Mouse (Mus musculus): Measurements from ENCODE around the gene Sgk2. TPM values are rescaled to one million over a fixed set of nuclear protein-coding genes. Genes with fewer than 3 reads are reported as not detected.

The Sgk2 gene
- polyA plus RNA-seq (2014; fragmentation: Nextera tagmentation; extraction: Ambion mirVana) = 0.15 TPM in 1 of 2 replicates, not detected in the other

GRCm38 (mm10) chr2:162987218-162987617 is at the start of gene Sgk2:
Sgk2 (plus strand) TSS chr2:162987330.
- Histone ChIP-seq H3K9me3 (ENCODE audit: control insufficient read depth, low read length) (no peaks in the 10 kb centered on the region), H3K4me2 (ENCODE audit: low read depth, low read length) (no peak within 1 kb of the TSS), H3K27ac (ENCODE audit: low read depth, low read length) (no peak within 1 kb of the TSS), H3K36me3 (ENCODE audit: control insufficient read depth, insufficient read depth, low read length) (no peaks in the 10 kb centered on the region), H3K9ac (replicated peaks; ENCODE audit: low read depth, low read length) (no peak within 1 kb of the TSS), H3K4me3 (ENCODE audit: low read depth, low read length) (no peak within 1 kb of the TSS), H3K27me3 (ENCODE audit: control insufficient read depth, insufficient read depth, low read length) (no peaks in the 10 kb centered on the region; the same call in 1 of the 2 replicates), H3K4me1 (ENCODE audit: control insufficient read depth, insufficient read depth, low read length) (no peaks in the 10 kb centered on the region)
- 58% methylated on average over 8 of the region's 8 CpGs for WGBS
- ATAC-seq (ENCODE audit: low read depth) = no peak

GRCm38 (mm10) chr2:162939562-162939961 is 47.6 kb upstream of the Sgk2 start:
- no peak for ATAC-seq (ENCODE audit: low read depth)
- H3K9me3 ChIP-seq (ENCODE audit: control insufficient read depth, low read length) = no peaks in the 10 kb centered on the region
- no peaks in the 10 kb centered on the region for H3K27me3 ChIP-seq (ENCODE audit: control insufficient read depth, insufficient read depth, low read length)
- H3K27ac ChIP-seq (ENCODE audit: low read depth, low read length) = no peak overlapping the region
- WGBS = 87% methylated on average over 1 of the region's 1 CpGs
- H3K9ac ChIP-seq (replicated peaks; ENCODE audit: low read depth, low read length) = no peak overlapping the region
- H3K4me2 ChIP-seq (ENCODE audit: low read depth, low read length) = no peak overlapping the region
- no peak overlapping the region for H3K4me3 ChIP-seq (ENCODE audit: low read depth, low read length)
- H3K36me3 ChIP-seq (ENCODE audit: control insufficient read depth, insufficient read depth, low read length) = peaks cover 54% of the 10 kb centered on the region
- H3K4me1 ChIP-seq (ENCODE audit: control insufficient read depth, insufficient read depth, low read length) = peaks cover 4% of the 10 kb centered on the region; the same call in 1 of the 2 replicates

- ATAC-seq (ENCODE audit: low read depth) = peak; percentile 88
- Histone ChIP-seq H3K27ac (ENCODE audit: low read depth, low read length) (0 out of 2 replicates have a peak within 1 kb of the TSS, but pooled peaks have one; percentile 22), H3K36me3 (ENCODE audit: control insufficient read depth, insufficient read depth, low read length) (peaks cover 24% of the 10 kb centered on the region), H3K9me3 (ENCODE audit: control insufficient read depth, low read length) (no peaks in the 10 kb centered on the region), H3K9ac (replicated peaks; ENCODE audit: low read depth, low read length) (peak within 1 kb of the TSS; percentile 50), H3K4me1 (ENCODE audit: control insufficient read depth, insufficient read depth, low read length) (peaks cover 4% of the 10 kb centered on the region; the same call in 1 of the 2 replicates), H3K4me3 (ENCODE audit: low read depth, low read length) (peak within 1 kb of the TSS; percentile 56), H3K4me2 (ENCODE audit: low read depth, low read length) (peak within 1 kb of the TSS; percentile 91), H3K27me3 (ENCODE audit: control insufficient read depth, insufficient read depth, low read length) (no peaks in the 10 kb centered on the region)
- 1% methylated on average over 40 of the region's 40 CpGs for WGBS
Observed at GRCm38 (mm10) chr2:162943148-162943846, 43.8 kb upstream of the Sgk2 start, which contains the start of gene L3mbtl1. L3mbtl1 (plus strand) TSS chr2:162943472.

- Histone ChIP-seq H3K27me3 (ENCODE audit: control insufficient read depth, insufficient read depth, low read length) (no peaks in the 10 kb centered on the region), H3K9me3 (ENCODE audit: control insufficient read depth, low read length) (no peaks in the 10 kb centered on the region), H3K9ac (replicated peaks; ENCODE audit: low read depth, low read length) (0 out of 2 replicates have a peak overlapping the region, but pooled peaks have one; percentile 50), H3K4me2 (ENCODE audit: low read depth, low read length) (peak overlapping the region; percentile 91), H3K27ac (ENCODE audit: low read depth, low read length) (no peak overlapping the region), H3K36me3 (ENCODE audit: control insufficient read depth, insufficient read depth, low read length) (peaks cover 18% of the 10 kb centered on the region; the same call in 1 of the 2 replicates), H3K4me1 (ENCODE audit: control insufficient read depth, insufficient read depth, low read length) (peaks cover 4% of the 10 kb centered on the region; the same call in 1 of the 2 replicates), H3K4me3 (ENCODE audit: low read depth, low read length) (peak overlapping the region; percentile 56)
- 7% methylated on average over 11 of the region's 11 CpGs for WGBS
- no peak for ATAC-seq (ENCODE audit: low read depth)
Observed at GRCm38 (mm10) chr2:162943931-162944330, 43.2 kb upstream of the Sgk2 start.

- WGBS = 89% methylated on average over 5 of the region's 5 CpGs
Observed at GRCm38 (mm10) chr2:162946964-162947363, 40.2 kb upstream of the Sgk2 start.

GRCm38 (mm10) chr2:162947736-162948135 is 39.4 kb upstream of the Sgk2 start:
- H3K9ac ChIP-seq (replicated peaks; ENCODE audit: low read depth, low read length) = no peak overlapping the region
- H3K4me2 ChIP-seq (ENCODE audit: low read depth, low read length) = peak overlapping the region; percentile 33
- H3K4me1 ChIP-seq (ENCODE audit: control insufficient read depth, insufficient read depth, low read length) = peaks cover 3% of the 10 kb centered on the region; the same call in 1 of the 2 replicates
- H3K27me3 ChIP-seq (ENCODE audit: control insufficient read depth, insufficient read depth, low read length) = no peaks in the 10 kb centered on the region
- no peak overlapping the region for H3K27ac ChIP-seq (ENCODE audit: low read depth, low read length)
- no peaks in the 10 kb centered on the region for H3K36me3 ChIP-seq (ENCODE audit: control insufficient read depth, insufficient read depth, low read length)
- no peak for ATAC-seq (ENCODE audit: low read depth)
- WGBS = 39% methylated on average over 15 of the region's 15 CpGs
- H3K4me3 ChIP-seq (ENCODE audit: low read depth, low read length) = no peak overlapping the region
- no peaks in the 10 kb centered on the region for H3K9me3 ChIP-seq (ENCODE audit: control insufficient read depth, low read length)

More at GRCm38 (mm10) chr2:162946964-162947363, 40.2 kb upstream of the Sgk2 start:
- Histone ChIP-seq H3K4me1 (ENCODE audit: control insufficient read depth, insufficient read depth, low read length) (peaks cover 4% of the 10 kb centered on the region; the same call in 1 of the 2 replicates), H3K27ac (ENCODE audit: low read depth, low read length) (no peak overlapping the region), H3K4me3 (ENCODE audit: low read depth, low read length) (no peak overlapping the region), H3K9me3 (ENCODE audit: control insufficient read depth, low read length) (no peaks in the 10 kb centered on the region), H3K36me3 (ENCODE audit: control insufficient read depth, insufficient read depth, low read length) (no peaks in the 10 kb centered on the region), H3K27me3 (ENCODE audit: control insufficient read depth, insufficient read depth, low read length) (no peaks in the 10 kb centered on the region), H3K4me2 (ENCODE audit: low read depth, low read length) (no peak overlapping the region), H3K9ac (replicated peaks; ENCODE audit: low read depth, low read length) (no peak overlapping the region)
- no peak for ATAC-seq (ENCODE audit: low read depth)

GRCm38 (mm10) chr2:162948221-162948620 is 38.9 kb upstream of the Sgk2 start:
- Histone ChIP-seq H3K27ac (ENCODE audit: low read depth, low read length) (no peak overlapping the region), H3K9ac (replicated peaks; ENCODE audit: low read depth, low read length) (no peak overlapping the region), H3K36me3 (ENCODE audit: control insufficient read depth, insufficient read depth, low read length) (no peaks in the 10 kb centered on the region), H3K9me3 (ENCODE audit: control insufficient read depth, low read length) (no peaks in the 10 kb centered on the region), H3K4me1 (ENCODE audit: control insufficient read depth, insufficient read depth, low read length) (no peaks in the 10 kb centered on the region), H3K4me3 (ENCODE audit: low read depth, low read length) (no peak overlapping the region; the same call in 1 of the 2 replicates), H3K27me3 (ENCODE audit: control insufficient read depth, insufficient read depth, low read length) (no peaks in the 10 kb centered on the region), H3K4me2 (ENCODE audit: low read depth, low read length) (peak overlapping the region; percentile 33)
- WGBS = 47% methylated on average over 14 of the region's 14 CpGs
- ATAC-seq (ENCODE audit: low read depth) = no peak

GRCm38 (mm10) chr2:162950776-162951175 is 36.4 kb upstream of the Sgk2 start:
- Histone ChIP-seq H3K9ac (replicated peaks; ENCODE audit: low read depth, low read length) (no peak overlapping the region), H3K4me1 (ENCODE audit: control insufficient read depth, insufficient read depth, low read length) (no peaks in the 10 kb centered on the region), H3K4me2 (ENCODE audit: low read depth, low read length) (no peak overlapping the region), H3K27ac (ENCODE audit: low read depth, low read length) (no peak overlapping the region), H3K36me3 (ENCODE audit: control insufficient read depth, insufficient read depth, low read length) (no peaks in the 10 kb centered on the region), H3K27me3 (ENCODE audit: control insufficient read depth, insufficient read depth, low read length) (no peaks in the 10 kb centered on the region), H3K4me3 (ENCODE audit: low read depth, low read length) (no peak overlapping the region), H3K9me3 (ENCODE audit: control insufficient read depth, low read length) (no peaks in the 10 kb centered on the region)
- ATAC-seq (ENCODE audit: low read depth) = no peak
- WGBS = 93% methylated on average over 2 of the region's 2 CpGs

- no peak for ATAC-seq (ENCODE audit: low read depth)
- no peak overlapping the region for H3K4me3 ChIP-seq (ENCODE audit: low read depth, low read length)
- WGBS = 96% methylated on average over 2 of the region's 2 CpGs
Observed at GRCm38 (mm10) chr2:162956843-162957242, 30.3 kb upstream of the Sgk2 start.

More at GRCm38 (mm10) chr2:162956843-162957242, 30.3 kb upstream of the Sgk2 start:
- H3K27me3 ChIP-seq (ENCODE audit: control insufficient read depth, insufficient read depth, low read length) = no peaks in the 10 kb centered on the region
- H3K9ac ChIP-seq (replicated peaks; ENCODE audit: low read depth, low read length) = no peak overlapping the region
- no peaks in the 10 kb centered on the region for H3K36me3 ChIP-seq (ENCODE audit: control insufficient read depth, insufficient read depth, low read length)
- H3K4me2 ChIP-seq (ENCODE audit: low read depth, low read length) = no peak overlapping the region
- no peak overlapping the region for H3K27ac ChIP-seq (ENCODE audit: low read depth, low read length)
- no peaks in the 10 kb centered on the region for H3K9me3 ChIP-seq (ENCODE audit: control insufficient read depth, low read length)
- H3K4me1 ChIP-seq (ENCODE audit: control insufficient read depth, insufficient read depth, low read length) = no peaks in the 10 kb centered on the region
